Mouse (Mus musculus): ENCODE measurements at regions not wholly inside any gene's neighbourhood (a gene's known extent, or its start where the extent isn't known, plus 50 kb on each side); places are given as distances from the start of the nearest gene placed in this dataset.

DNA sequence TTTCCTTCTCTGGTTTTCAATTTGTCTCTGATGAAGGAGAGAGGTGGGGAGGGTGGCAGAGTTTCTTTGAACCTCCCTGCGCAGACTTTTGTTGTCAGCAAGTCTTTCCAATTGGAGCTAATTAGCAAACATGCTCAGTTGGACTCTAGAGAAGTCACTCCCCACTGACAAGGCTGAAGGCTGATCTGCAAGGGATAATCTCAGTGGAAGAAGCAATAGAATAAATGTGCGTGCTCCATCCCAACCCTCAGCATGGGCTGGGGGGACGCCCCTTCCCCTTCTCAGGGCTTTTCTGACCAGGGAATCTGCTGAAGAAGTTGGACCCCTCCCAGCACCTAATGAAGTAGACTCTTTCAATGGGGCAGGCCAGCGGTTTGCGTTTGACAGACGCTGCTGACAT, 353.8 kb downstream of the Pmp22 start:
- TF ChIP-seq POLR2A (IDR thresholded peaks at IDR 0.05; ENCODE audit: low read depth, low read length) (no peak), CTCF (IDR thresholded peaks at IDR 0.05; ENCODE audit: extremely low read depth, insufficient read depth, insufficient read length, insufficient replicate concordance) (no peak)

All from spleen, adult 2 months (tissue).